Mouse (Mus musculus): Measurements from ENCODE around the gene Plin5.
"Not testable (repeated sequence)": the region's sequence is repeated elsewhere in the genome, so short reads cannot be mapped to it uniquely, and the experiment has no call there.

Plin5 gene

DNA sequence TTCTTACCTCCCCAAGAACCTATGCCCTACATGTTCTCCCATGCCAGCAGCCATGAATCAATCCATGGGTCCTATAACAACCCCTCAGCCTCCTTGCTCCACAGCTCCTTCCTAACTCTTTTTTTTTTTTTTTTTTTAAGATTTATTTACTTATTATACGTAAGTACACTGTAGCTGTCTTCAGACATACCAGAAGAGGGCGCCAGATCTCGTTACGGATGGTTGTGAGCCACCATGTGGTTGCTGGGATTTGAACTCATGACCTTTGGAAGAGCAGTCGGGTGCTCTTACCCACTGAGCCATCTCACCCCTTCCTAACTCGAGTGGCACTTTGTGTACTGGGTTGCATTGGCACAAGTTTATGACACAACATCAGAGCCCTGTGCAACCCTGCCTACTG lies 51.7 kb downstream of the Plin5 start:
- not testable (repeated sequence) for DNase-seq

DNA sequence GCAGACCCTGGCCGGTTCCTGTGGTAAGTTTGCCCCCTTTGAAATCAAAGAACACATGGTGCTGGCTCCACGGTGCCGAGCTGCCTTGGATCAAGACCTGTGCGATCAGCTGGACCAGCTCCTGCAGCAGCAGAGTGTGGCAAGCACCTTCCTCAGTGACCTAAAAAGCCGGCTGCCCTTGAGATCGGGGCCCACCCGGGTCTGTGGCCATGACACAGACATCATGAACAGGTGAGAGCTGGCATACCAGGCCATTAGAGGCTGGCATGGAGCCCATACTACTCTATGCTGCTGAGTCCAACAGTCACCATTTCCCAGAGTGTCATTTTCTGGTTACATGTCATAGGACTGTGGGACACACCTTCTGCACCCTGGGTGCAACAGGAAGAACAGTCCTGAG lies 55.3 kb downstream of the Plin5 start:
- no peak for DNase-seq

Measured in right cerebral cortex, postnatal 25 days (tissue).